Mouse (Mus musculus) limb, embryonic 12.5 days (tissue): Measurements from ENCODE around the gene Gpr137c. TPM values are rescaled to one million over a fixed set of nuclear protein-coding genes. Genes with fewer than 3 reads are reported as not detected.

Source experiments
- ATAC-seq: fragments of 200-750 bp; cut with Nextera tagmentation; 2 replicates; pipeline ENCODE4 v1.8.0; 2017; ENCODE audit warnings: low read depth, moderate TSS enrichment; ENCODE audit not compliant: insufficient number of reproducible peaks, insufficient read depth, low FRiP score, low TSS enrichment
- H3K27ac ChIP-seq: fragments of 300-500 bp; sonication (generic); 2 replicates; pipeline ENCODE4 v1.5.1; 2016; ENCODE audit warnings: mild to moderate bottlenecking, moderate library complexity
- H3K27me3 ChIP-seq: fragments of 300-500 bp; sonication (generic); 2 replicates; pipeline ENCODE4 v1.6.1; 2016; ENCODE audit warnings: mild to moderate bottlenecking, moderate library complexity
- H3K36me3 ChIP-seq: fragments of 300-500 bp; sonication (generic); 2 replicates; pipeline ENCODE4 v1.6.1; 2016; ENCODE audit warnings: mild to moderate bottlenecking, moderate library complexity
- H3K4me1 ChIP-seq: fragments of 300-500 bp; sonication (generic); replicated peaks from 2 replicates; pipeline ENCODE4 v1.6.1; 2016
- H3K4me2 ChIP-seq: fragments of 300-500 bp; sonication (generic); 2 replicates; pipeline ENCODE4 v1.6.1; 2016; ENCODE audit warnings: mild to moderate bottlenecking, moderate library complexity
- H3K4me3 ChIP-seq: fragments of 300-500 bp; sonication (generic); replicated peaks from 2 replicates; pipeline ENCODE4 v1.5.1; 2016; ENCODE audit warnings: mild to moderate bottlenecking
- H3K9ac ChIP-seq: fragments of 300-500 bp; sonication (generic); replicated peaks from 2 replicates; pipeline ENCODE4 v1.6.1; 2016; ENCODE audit warnings: mild to moderate bottlenecking, moderate library complexity
- H3K9me3 ChIP-seq: fragments of 300-500 bp; sonication (generic); 2 replicates; pipeline ENCODE4 v1.6.1; 2016; ENCODE audit warnings: mild to moderate bottlenecking, moderate library complexity
- WGBS: fragments of 180-500 bp; shearing (Covaris S2); methylation state at CpG from one replicate; pipeline ENCODE4 v1.1.7; 2016; 5-methylcytosine and 5-hydroxymethylcytosine counted together
- polyA plus RNA-seq: library from polyadenylated mRNA; unstranded; fragments of >200 nt; fragmentation: Nextera tagmentation; extraction: Ambion mirVana; gene quantifications from 2 replicates; pipeline ENCODE4 v1.2.1, GENCODE M21; 2016

Gpr137c gene
- polyA plus RNA-seq, 1 experiment from 2014 or later: 5.1 TPM

- H3K4me3 ChIP-seq: no peak overlapping the region
- peaks cover 9% of the 10 kb centered on the region for H3K4me1 ChIP-seq
- WGBS: 81% methylated on average over 5 of the region's 5 CpGs
- no peaks in the 10 kb centered on the region for H3K27me3 ChIP-seq
- H3K9me3 ChIP-seq: no peaks in the 10 kb centered on the region
- no peak overlapping the region for H3K27ac ChIP-seq
- no peak for ATAC-seq
- no peak overlapping the region for H3K9ac ChIP-seq
- no peaks in the 10 kb centered on the region for H3K36me3 ChIP-seq
- H3K4me2 ChIP-seq: no peak overlapping the region
These were observed 102.1 kb downstream of the Gpr137c start for GRCm38 (mm10) chr14:45321622-45322021.

DNA sequence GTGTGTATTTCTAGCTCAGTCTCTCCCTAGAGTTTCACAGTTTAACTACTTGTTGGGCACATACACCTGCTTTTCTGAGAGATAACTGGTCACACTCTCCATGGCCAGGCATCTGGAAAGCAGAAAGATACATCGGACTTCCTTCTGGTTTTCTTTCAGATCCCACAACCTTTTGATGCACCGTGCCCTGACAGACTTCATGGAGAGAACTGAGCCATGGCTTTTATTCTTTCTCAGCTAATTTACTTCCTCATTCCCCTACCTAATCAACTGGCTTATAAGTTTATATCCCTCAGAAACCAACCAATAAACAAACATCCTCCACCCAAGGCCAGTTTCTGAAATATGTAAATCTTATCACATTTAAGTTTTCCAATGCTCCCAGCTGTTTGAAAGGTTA is 102.9 kb downstream of the Gpr137c start:
- Histone ChIP-seq H3K27ac (no peak overlapping the region), H3K4me3 (no peak overlapping the region), H3K9me3 (no peaks in the 10 kb centered on the region), H3K9ac (no peak overlapping the region), H3K27me3 (no peaks in the 10 kb centered on the region), H3K4me1 (peaks cover 3% of the 10 kb centered on the region), H3K4me2 (no peak overlapping the region), H3K36me3 (no peaks in the 10 kb centered on the region)
- WGBS: 85% methylated on average over 2 of the region's 2 CpGs
- ATAC-seq: no peak

DNA sequence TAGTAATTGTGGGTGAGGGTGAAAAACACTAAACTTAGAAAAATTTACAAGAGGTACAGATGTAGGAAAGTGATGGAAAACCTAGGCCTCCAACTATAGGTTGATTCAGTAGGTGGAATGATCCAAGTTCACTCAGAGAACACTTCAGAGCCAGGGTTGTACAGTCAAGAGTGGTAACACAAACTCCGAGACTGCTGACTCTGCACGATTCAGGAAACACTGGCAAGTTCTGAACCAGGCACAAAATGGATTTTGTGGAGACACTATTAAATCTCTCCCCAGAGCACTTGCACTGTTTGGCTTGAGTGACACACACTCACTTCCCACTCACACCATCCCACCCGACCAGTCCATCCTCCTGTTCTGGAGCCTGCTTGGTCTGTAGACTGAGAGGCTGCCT is 103.8 kb downstream of the Gpr137c start:
- Histone ChIP-seq H3K27me3 (no peaks in the 10 kb centered on the region), H3K9ac (no peak overlapping the region), H3K27ac (no peak overlapping the region), H3K9me3 (no peaks in the 10 kb centered on the region), H3K4me1 (no peaks in the 10 kb centered on the region), H3K4me2 (no peak overlapping the region), H3K4me3 (no peak overlapping the region), H3K36me3 (no peaks in the 10 kb centered on the region)
- WGBS: 85% methylated on average over 3 of the region's 3 CpGs
- no peak for ATAC-seq

DNA sequence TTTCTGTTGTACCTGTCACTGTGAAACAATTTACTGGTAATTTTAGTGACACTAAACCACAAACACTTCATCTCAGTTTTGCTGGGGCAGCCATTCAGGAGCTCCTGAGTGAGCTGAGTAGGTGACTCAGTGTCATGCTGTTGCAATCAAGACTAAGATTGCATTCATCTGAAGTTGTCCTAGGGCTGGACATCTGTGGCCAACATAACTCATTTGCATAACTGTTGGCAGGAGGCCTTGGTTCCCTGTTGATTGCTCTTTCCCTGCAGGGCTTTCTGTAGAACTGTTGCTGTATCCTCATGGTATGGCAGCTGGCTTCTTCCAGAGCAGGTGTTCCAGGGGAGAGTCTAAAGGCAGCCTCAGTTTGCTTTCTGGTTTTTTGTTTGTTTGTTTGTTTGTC is 106.0 kb downstream of the Gpr137c start:
- no peaks in the 10 kb centered on the region for H3K9me3 ChIP-seq
- no peak overlapping the region for H3K27ac ChIP-seq
- no peak overlapping the region for H3K4me3 ChIP-seq
- H3K36me3 ChIP-seq: no peaks in the 10 kb centered on the region
- ATAC-seq: no peak
- no peaks in the 10 kb centered on the region for H3K27me3 ChIP-seq
- no peak overlapping the region for H3K4me2 ChIP-seq
- no peak overlapping the region for H3K9ac ChIP-seq
- H3K4me1 ChIP-seq: no peaks in the 10 kb centered on the region

- peaks cover 22% of the 10 kb centered on the region for H3K36me3 ChIP-seq
- H3K4me3 ChIP-seq: no peak overlapping the region
- H3K27ac ChIP-seq: no peak overlapping the region
- H3K9ac ChIP-seq: no peak overlapping the region
- ATAC-seq: no peak
- 88% methylated on average over 4 of the region's 4 CpGs for WGBS
- no peak overlapping the region for H3K4me2 ChIP-seq
- peaks cover 8% of the 10 kb centered on the region for H3K4me1 ChIP-seq
- H3K9me3 ChIP-seq: no peaks in the 10 kb centered on the region
- H3K27me3 ChIP-seq: no peaks in the 10 kb centered on the region
These were observed 108.7 kb downstream of the Gpr137c start for GRCm38 (mm10) chr14:45328072-45328713.

- Histone ChIP-seq H3K27ac (no peak overlapping the region), H3K9me3 (no peaks in the 10 kb centered on the region), H3K4me3 (peak overlapping the region; percentile 94), H3K4me2 (peak overlapping the region; percentile 50), H3K4me1 (peaks cover 8% of the 10 kb centered on the region), H3K27me3 (no peaks in the 10 kb centered on the region), H3K9ac (no peak overlapping the region), H3K36me3 (peaks cover 28% of the 10 kb centered on the region)
- ATAC-seq: peak; percentile 34; the same call in 1 of the 2 replicates
- 17% methylated on average over 8 of the region's 8 CpGs for WGBS
These were observed 109.6 kb downstream of the Gpr137c start for GRCm38 (mm10) chr14:45329018-45329588.

DNA sequence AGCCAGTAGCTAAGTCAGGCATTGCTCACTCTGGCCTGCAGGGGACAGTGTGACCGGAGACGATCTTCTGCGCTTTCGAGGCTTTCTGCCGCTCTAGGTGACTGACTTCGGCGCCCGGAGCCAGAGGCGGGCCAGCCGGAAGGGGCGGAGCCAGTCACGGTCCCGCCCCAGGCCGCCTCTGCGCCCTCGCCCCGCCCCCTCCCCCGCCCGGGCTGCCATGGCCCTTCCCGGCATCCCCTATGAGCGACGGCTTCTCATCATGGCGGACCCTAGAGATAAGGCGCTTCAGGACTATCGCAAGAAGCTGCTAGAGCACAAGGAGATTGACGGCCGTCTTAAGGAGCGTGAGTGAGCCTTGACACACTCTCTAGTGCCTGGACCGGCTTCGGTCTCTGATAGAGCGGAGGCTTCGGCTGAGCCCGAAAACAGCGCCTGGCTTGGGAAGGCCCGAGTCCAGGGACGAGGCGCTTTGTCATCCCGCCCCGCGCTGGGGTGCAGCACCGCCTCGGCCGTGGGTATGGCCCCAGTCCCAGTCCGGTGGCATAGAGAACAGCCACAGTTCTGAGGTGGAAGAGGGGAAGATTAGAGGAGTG is 110.2 kb downstream of the Gpr137c start, which contains the start of gene Psmc6:
Gene Psmc6 (plus strand): TSS at position 200 of the 593 bp plus-strand sequence.
- Histone ChIP-seq H3K27ac (peak within 1 kb of the TSS; percentile 86), H3K36me3 (peaks cover 32% of the 10 kb centered on the region), H3K9me3 (no peaks in the 10 kb centered on the region), H3K27me3 (no peaks in the 10 kb centered on the region), H3K4me2 (peak within 1 kb of the TSS; percentile 67), H3K4me1 (peaks cover 8% of the 10 kb centered on the region), H3K4me3 (peak within 1 kb of the TSS; percentile 94), H3K9ac (peak within 1 kb of the TSS; percentile 92)
- ATAC-seq: peak; percentile 91
- under 1% methylated on average over 40 of the region's 44 CpGs for WGBS

Other genes with a start within 250 kb of the Gpr137c start
- gene Ptger2, start 231.5 kb upstream of the Gpr137c start, polyA plus RNA-seq: 0.16 TPM in 1 of 2 replicates, not detected in the other
- 17.0 and 17.8 TPM in 2 replicates for gene Txndc16, start 611 bp downstream of the Gpr137c start, polyA plus RNA-seq
- gene Ero1l, start 99.1 kb downstream of the Gpr137c start, polyA plus RNA-seq: 27.3 and 28.5 TPM in 2 replicates
- 196 and 210 TPM in 2 replicates for gene Psmc6, start 110.1 kb downstream of the Gpr137c start, polyA plus RNA-seq
- 54.8 and 68.5 TPM in 2 replicates for gene Styx, start 131.4 kb downstream of the Gpr137c start, polyA plus RNA-seq
- gene Gnpnat1, start 185.2 kb downstream of the Gpr137c start, polyA plus RNA-seq: 48.1 and 49.9 TPM in 2 replicates